Mouse (Mus musculus): ENCODE results near the gene Zhx3.

The Zhx3 gene

DNA sequence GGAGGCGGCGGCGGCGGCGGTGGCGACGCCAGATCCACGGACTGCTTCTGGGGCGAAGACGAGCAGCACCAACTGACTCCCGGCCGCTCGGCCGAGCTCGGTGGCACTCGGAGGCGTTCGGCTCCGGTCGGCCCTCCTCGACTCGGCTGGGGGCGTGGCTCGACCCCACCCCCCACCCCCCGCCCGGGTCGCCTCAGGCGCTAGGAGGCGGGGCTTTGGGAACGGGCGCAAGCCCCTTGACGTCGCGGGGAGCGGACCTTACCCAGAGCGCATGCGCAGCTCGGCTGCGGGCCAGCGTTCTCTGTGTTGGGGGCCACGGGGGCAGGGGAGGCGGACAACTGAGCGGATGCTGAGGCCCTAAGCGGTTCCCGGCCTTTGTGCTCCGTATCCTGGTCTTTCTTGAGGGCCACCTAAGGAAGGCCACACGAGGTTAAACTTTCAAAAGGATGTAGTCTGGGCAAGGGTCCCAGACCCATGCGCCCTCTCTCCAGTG, at the start of gene Zhx3:
TSS of gene Zhx3 (minus strand) at position 109 of the 493 bp plus-strand sequence.
- peak; percentile 91 for DNase-seq

DNA sequence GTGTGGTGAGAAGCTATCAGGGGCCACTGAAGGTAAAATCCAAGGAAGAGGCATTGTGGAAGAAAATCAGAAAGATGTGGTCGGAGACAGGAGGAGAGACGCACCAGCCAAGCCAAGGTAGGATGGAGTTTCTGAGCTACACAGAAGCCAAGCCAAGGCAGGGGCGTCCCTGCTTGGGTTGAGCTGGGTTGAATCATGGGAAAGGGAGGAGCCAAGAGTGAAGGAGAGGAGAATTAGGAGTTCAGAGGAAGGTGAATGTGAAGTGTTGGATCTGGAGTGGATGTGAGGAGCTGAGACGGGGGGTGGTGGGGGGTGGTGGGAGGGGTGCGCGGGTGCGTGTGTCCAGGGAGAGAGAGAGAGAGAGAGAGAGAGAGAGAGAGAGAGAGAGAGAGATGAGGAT, 48.5 kb upstream of the Zhx3 start:
- DNase-seq = no peak

GRCm38 (mm10) chr2:160918930-160919215, 46.1 kb upstream of the Zhx3 start:
- DNase-seq = no peak

- no peak for DNase-seq
Measured at GRCm38 (mm10) chr2:160918154-160918929, 45.5 kb upstream of the Zhx3 start.

DNA sequence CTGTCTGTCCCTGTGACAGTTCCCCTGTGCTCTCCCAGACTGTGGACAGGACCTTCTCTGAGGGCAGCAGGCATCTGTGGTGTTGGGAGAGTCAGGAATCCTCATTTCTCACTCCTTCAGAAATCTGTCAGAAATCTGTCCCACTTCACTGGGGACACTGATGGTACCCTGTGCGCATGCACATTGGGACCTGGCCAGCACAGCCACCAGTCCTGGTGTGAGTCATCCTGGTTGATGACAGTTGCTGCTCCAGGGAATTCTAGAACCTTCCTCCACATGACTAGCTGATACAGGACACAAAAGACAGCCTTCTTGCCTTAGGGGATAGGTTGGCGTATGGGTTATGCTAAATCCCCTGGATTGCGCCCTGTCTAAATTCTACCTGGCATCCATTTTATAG, 44.5 kb upstream of the Zhx3 start:
- no peak for DNase-seq

DNA sequence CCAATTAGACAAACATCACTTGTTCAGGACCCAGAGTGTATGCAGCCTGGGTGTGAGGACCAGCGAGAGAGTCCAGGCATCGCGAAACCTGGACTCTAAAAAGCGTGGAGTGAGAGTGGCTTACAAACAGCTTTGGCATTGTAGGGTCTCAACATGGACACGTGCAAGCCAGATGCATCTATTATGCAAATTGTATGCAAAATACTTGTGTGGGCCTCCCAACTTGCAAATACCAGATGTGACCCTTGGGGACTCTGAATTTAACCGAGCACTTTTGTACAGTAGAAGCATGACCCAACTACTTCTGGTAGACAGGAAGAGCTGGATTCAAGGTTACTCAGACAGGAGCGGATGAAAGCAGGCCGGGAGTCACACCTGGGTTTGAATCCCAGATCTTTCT, 43.9 kb upstream of the Zhx3 start:
- DNase-seq = no peak

GRCm38 (mm10) chr2:160915821-160916610, 43.2 kb upstream of the Zhx3 start:
- DNase-seq = no peak

DNA sequence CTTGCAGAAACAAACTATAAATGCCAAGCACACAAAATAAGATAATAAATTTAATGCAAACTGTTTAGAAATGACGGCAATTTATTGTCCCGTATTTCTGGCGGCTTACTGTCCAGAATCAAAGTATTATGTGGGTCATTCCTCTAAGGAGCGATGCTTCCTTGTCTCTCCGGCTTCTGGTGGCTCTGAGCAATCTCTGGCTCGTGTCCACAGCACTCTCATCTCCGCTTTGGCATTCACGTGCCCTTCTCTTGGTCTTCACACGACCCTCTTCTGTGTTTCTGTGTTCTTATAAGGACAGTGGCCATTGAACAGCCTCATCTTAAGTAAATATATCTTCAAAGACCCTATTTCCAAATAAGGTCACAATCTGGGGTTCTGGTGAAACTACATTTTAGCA, 41.9 kb upstream of the Zhx3 start:
- DNase-seq = no peak

DNA sequence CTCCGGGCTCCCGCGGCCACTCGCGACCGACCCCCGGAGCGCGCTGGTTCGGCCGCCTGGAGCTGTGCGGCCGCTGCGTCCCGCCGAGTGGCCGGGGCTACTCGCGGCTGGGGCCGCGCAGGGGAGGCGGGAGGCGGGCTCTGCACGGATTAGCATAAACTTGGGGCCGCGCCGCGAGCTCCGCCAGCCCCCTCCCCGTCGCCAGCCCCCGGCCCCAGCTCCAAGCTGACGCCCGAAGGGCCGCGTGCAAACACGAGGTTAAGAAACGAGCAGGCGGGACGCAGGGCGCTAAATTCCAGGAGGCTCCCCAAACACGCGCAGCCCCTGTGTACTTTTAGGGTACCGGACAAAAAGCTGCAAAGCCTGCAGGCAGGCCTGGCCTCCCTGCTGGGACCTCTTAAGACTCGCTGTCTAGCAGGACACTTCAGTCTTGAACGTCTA, 39.5 kb upstream of the Zhx3 start, which contains the start of gene Emilin3:
TSS of gene Emilin3 (minus strand) at position 98 of the 441 bp plus-strand sequence.
- no peak for DNase-seq

- DNase-seq = no peak
Measured at GRCm38 (mm10) chr2:160911558-160912201, 38.9 kb upstream of the Zhx3 start.

- no peak for DNase-seq
Measured at GRCm38 (mm10) chr2:160910633-160911032, 37.8 kb upstream of the Zhx3 start.

DNA sequence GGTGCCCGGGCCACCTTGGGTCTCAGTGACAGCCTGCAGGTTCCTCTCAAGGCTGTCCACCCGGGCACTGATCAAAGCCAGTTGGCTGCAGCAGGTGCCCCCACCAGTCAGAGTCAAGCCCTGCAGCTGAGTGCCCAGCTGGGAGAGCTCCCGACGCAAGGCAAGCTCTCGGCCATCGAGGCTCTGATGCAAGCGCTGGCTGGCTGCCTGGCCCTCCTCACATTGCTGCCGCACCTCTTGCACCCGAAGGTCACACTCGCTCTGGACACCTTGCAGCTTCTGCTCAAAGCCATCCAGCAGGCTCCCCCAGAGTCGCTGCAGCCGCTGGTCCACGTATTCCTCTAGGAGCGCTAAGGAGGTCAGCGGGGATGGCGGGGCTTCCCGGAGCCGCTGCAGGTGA, 35.8 kb upstream of the Zhx3 start:
- DNase-seq = no peak

- no peak for DNase-seq
Measured at GRCm38 (mm10) chr2:160906101-160906500, 33.3 kb upstream of the Zhx3 start.

DNA sequence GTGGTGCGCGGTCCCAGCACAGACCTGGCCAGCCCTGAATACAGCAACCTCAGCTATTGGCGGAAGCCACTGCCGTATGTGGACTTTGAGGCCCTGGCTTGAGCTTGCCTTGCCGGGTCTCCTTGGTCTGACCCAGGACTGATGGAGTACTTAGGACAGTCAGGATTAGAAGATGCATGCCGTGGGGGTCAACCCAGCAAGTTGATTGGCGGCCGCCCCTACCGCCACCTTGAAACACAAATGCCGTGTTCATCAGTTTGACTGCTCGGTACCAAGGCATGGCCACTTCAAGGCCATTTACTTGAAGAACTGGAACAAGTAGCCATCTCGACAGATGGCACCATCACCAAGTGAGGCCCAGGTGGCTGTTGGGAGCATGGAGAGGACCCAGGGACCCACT, 32.5 kb upstream of the Zhx3 start:
- DNase-seq = no peak

DNA sequence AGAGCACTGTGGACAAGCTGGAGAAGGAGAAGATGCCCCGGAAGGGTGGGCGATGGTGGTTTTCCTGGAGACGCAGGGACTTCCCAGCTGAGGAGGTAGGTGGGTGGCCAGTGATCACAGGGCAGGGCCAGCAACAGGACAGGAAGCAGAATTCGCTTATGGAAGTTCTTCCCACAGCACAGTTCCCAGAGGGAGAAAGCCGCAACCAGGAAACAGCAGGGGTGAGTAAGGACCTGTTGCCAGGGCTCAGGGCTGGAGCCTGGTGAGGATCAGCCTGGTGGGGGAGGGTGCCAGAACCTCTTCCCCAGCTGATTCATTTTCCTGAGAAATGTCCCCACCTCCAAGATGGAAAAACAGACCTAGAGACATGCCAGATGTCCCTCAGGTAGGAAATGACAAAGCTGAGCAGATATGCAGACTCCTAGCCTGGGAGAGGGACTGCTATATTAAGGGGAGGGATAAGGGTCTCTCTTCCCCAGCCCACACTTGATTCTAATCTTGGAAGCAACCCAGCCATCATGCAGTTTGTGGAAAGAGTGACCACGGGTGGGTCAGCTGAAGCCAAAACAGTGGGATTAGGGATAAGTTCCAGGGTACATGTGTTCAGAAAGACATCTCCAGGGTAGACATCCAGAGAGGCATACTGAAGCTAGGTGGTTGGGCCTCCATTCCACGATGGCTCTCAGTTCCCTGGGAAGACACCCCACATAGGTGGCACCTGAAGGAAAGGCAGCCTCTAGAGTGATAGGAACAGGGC, 29.0 kb upstream of the Zhx3 start:
- DNase-seq = no peak

DNA sequence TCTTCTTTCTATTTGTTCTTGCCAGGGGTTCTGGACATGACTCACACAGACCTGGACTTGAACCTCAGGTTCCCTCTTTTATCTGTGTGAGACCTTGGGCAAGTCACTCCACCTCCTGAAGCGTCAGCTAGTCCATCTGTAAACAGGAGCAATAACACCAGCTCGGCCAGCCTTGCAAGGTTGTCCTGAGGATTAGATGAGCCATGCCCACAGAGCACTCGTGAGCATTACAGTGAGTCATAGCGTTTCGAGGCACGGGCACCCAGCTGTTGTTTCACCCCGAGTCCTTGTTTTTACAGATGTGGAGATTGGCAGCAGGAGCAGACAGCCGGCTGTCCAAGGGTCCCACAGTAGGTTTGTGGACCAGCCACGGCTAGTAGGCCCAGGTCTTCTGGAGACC, 18.9 kb upstream of the Zhx3 start:
- no peak for DNase-seq

- no peak for DNase-seq
Measured at GRCm38 (mm10) chr2:160891045-160891444, 18.2 kb upstream of the Zhx3 start.

DNA sequence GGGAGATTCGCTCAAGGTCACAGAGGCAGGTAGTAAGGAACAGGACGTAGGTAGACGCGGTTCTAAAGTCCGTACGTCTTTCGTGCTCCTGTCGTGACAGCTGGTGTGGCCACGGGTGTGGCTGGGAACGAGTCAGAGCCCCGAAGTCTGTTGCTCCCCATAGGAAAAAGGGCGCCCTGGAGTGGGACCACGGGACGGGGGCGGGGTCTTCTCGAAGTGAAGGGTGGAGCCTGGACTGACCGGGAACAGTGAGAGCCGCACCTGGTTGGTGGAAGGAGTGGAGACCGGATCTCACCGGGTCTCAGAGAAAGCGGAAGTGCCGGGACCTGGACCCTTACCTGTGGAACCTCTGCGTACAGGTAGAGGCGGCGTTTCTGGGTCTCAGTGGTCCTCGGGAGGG, 15.1 kb upstream of the Zhx3 start:
- peak; percentile 83 for DNase-seq

- DNase-seq = peak; percentile 87
Measured at GRCm38 (mm10) chr2:160887284-160887683, 14.5 kb upstream of the Zhx3 start.

DNA sequence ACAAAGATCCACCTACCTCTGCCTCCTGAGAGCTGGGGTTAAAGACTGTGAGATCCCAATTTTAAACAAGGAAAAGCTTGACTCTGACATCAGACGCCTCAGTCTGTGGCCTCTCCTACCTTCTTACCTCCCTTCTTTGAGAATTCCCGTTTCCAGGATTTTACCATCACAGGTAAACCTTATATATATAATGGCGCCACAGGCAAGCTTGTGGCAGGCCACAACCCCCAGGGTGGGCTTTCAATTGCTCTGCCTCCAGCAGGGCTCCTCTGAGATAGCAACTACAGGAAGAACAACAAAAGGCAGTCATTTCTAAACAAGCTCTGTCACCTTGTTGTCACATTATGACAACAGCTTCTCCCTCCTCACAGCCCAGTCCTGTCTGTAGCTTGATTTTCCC, 13.4 kb upstream of the Zhx3 start:
- DNase-seq = no peak

DNA sequence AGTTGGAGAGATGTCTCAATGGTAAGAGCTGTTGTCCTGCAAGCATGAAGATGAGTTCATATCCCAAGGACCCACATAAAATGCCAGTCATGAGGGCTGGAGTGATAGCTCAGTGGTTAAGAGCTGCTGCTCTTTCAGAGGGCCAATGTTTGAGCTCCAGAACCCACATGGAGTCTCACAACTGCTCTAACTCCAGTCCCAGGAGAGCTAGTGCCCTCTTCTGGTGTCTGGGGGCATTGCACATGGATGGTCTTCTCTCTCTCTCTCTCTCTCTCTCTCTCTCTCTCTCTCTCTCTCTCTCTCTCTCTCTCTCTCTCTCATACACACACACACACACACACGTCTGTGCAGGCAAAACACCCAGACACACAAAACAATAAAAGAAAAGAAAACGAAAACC, 12.0 kb upstream of the Zhx3 start:
- DNase-seq = no peak

DNA sequence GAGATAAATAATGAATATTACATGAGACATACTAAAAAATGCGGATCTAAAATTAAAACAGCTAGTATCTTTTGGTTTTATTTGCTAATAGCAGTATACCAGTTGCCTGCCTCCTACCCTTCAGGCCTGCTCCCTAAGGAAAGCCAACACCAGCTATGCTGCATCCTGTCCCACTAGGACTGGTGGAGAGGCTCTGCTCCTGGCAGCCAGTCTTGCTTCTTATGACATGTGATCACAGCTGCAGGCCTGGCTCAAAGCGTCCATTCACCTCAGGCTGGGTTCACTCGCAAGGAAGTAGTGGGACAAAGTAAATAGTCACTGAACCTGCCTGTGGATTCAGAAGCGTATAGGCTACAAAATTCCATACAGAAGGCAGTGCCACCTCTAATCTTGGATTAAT, 11.1 kb upstream of the Zhx3 start:
- DNase-seq = peak; percentile 59

- DNase-seq = no peak
Measured at GRCm38 (mm10) chr2:160882436-160882835, 9.6 kb upstream of the Zhx3 start.
